Mouse (Mus musculus): ENCODE measurements around the gene Hfe.
"Not testable (repeated sequence)": the region's sequence is repeated elsewhere in the genome, so short reads cannot be mapped to it uniquely, and the experiment has no call there.

Gene Hfe

DNA sequence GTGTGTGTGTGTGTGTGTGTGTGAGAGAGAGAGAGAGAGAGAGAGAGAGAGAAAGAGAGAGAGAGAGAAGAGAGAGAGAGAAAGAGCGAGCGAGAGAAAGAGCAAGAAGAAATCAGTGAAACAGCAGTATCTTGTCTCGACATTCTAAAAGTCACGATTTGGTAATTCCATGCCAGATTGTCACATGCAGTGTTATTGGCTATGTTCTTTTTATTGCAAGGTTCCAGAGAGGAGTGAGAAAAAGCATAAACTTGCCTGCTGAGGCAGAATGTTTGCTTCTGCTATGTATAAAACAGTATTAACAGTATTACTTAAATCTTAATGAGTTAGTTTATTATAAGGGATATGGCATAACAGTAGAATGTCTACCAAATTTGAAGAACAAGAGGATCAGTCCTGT lies 24.7 kb downstream of the Hfe start:
- DNase-seq (ENCODE audit: low spot score in 2 of 2): no peak

DNA sequence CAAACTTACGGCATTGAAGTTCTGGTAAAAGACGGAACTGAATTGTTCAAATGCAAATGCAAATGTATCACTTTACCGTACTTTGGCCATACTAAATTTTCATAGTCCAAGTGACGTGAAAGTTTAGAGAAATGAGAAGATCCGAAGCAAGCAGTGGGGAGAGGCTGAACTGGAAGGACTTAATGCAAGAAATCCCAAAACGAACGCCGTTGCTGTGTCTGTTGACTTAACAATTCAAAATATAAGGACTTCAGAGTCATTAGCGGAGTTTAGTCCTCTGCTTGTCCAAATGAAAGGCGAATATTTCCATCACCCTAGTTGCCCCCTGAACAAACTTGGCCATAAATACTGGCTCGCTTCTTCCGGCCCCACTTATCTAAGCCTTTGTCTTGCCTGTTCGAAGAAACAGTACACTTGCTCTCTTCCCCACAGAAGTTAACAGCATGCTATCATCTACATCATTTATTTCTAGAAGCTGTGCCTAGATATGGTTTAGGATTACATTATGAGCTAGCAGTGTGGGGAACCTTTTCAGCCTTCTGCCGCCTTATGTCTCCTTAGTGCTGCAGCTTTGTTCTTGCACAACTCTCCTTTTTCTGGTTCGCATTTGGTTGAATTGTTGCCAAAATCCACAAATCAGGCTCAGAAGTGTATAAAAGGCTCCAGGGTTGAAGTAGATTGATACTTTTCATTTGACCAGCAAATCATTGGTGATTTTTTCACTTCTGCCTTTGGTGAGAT lies 25.4 kb downstream of the Hfe start:
- DNase-seq (ENCODE audit: low spot score in 2 of 2): peak; percentile 25 to 29

DNA sequence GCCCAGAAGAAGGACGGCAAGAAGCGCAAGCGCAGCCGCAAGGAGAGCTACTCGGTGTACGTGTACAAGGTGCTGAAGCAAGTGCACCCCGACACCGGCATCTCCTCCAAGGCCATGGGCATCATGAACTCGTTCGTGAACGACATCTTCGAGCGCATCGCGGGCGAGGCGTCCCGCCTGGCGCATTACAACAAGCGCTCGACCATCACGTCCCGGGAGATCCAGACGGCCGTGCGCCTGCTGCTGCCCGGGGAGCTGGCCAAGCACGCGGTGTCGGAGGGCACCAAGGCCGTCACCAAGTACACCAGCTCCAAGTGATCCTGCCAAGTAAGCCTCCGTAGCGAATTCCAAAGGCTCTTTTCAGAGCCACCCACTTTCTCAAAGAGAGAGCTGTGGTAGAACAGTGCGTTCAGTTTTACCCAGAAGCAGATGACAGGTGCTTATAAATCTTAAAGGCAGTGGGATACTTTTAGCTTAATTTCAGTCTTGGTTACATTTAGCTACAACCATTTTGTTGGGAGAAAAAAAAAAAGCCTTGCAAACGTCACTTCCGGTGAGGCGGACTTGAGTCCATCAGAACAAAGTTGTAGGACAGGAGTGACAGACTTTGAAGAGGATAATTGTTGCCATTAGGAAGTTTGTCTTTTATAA lies 26.2 kb downstream of the Hfe start:
- peak; percentile 57 to 80 for DNase-seq (ENCODE audit: low spot score in 2 of 2)

DNA sequence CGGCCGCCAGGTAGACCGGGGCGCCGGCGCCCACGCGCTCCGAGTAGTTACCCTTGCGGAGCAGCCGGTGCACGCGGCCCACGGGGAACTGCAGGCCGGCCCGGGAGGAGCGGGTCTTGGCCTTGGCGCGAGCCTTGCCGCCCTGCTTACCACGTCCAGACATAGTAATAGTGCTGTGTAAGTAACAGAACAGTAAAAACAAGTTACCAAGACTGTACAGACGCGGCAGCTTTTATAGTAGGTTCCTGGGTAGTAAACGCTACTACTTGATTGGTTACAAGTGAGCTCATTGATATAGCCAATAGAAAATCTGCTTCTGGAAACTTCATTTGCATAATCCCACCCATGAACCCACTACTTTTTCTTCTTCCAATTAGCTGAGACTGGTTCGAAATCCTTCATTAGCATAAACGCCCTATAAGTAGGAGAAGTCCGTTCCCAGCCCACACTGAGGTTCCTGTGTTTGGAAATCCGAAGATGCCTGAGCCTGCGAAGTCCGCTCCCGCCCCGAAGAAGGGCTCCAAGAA lies 26.8 kb downstream of the Hfe start, which contains the start of the genes Hist1h2ac and Hist1h2bc:
TSS of gene Hist1h2ac (minus strand) at position 194 of the 527 bp plus-strand sequence.
TSS of gene Hist1h2bc (plus strand) at position 445 of the 527 bp plus-strand sequence.
- DNase-seq (ENCODE audit: low spot score in 2 of 2): peak; percentile 94 to 99

DNA sequence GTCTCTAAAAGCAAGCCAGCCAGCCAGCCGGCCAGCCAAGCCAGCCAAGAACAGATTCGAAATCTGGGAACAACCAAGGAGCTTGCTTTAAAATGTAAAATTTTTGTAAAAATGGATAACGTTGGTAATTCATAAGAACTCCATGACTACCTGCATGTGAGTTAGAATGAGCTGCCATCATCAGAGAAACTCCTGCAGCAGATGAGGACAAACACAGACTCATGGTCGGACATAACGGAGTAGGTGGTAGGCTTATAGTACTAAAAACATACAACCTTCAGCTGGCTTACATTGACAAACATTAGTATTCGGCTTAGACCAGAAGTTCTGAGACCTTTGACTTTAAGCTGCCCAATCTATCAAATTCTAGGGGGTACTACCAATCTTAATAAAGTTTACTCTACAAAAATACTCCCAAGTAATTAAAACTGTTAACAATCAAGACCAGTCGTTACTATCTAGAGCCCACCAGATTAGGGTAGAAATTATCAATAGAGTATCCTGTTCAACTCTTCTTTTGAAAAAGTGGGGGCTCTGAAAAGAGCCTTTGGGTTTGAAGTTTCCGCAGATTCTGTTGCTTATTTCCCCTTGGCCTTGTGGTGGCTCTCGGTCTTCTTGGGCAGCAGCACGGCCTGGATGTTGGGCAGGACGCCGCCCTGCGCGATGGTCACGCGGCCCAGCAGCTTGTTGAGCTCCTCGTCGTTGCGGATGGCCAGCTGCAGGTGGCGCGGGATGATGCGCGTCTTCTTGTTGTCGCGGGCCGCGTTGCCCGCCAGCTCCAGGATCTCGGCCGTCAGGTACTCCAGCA lies 27.5 kb downstream of the Hfe start:
- DNase-seq (ENCODE audit: low spot score in 2 of 2): not testable (repeated sequence)

DNA sequence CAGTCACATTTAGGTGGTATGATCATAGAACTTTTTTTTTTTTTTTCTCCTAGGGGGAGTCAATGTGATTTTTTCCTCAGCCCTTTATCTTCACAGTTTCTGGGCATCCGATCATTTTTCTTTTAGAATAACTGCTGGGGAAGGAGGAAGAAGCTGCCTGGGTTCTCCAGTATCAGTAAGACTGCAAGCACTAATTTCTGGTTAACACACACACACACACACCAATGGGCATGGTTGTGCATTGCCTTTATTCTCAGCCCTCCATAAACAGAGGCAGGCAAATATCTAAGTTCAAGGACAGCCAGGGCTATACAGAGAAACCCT lies 28.1 kb downstream of the Hfe start:
- DNase-seq (ENCODE audit: low spot score in 2 of 2): no peak

GRCm38 (mm10) chr13:23681990-23682582 lies 28.6 kb downstream of the Hfe start:
- no peak for DNase-seq (ENCODE audit: low spot score in 2 of 2)

DNA sequence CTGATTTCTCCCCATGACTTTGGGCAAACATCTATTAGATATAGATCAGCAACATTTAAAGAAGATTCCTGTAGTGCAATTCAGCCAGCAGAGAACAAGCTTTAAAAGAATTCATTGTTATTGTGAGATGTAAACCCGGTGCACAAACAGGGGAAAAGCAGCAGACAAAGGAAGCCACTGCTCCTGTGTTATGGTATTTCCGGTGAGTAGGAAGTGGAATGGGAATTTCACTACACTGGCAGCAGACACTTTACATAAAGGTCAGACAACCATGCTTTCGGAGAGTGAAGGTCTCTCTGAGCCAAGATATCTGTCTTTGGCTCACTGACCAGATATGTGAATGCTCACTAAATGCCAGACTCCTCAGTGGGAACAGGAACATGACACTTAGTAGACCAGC lies 48.1 kb downstream of the Hfe start:
- no peak for DNase-seq (ENCODE audit: low spot score in 2 of 2)

GRCm38 (mm10) chr13:23659636-23660366 lies 50.9 kb downstream of the Hfe start:
- no peak for DNase-seq (ENCODE audit: low spot score in 2 of 2)

Measured in heart, adult 9 months (tissue).